Mouse (Mus musculus) ZHBTc4 (cell line): ENCODE data around the gene Rplp2.

ENCODE experiments used
- DNase-seq: peaks from one replicate; pipeline ENCODE4 v3.0.0-alpha.2; 2011; ENCODE audit warnings: low read depth, low spot score

Rplp2 gene

GRCm38 (mm10) chr7:141447110-141447991, at the start of gene Rplp2:
TSS of gene Rplp2 (plus strand) at chr7:141447370.
- peak; percentile 97 for DNase-seq

GRCm38 (mm10) chr7:141403305-141403704, 43.9 kb upstream of the Rplp2 start:
- DNase-seq: peak; percentile 65

- no peak for DNase-seq
These were observed 41.7 kb upstream of the Rplp2 start for GRCm38 (mm10) chr7:141405466-141405865.

- peak; percentile 55 for DNase-seq
These were observed 39.5 kb upstream of the Rplp2 start for GRCm38 (mm10) chr7:141407670-141408069.

GRCm38 (mm10) chr7:141408833-141409232, 38.3 kb upstream of the Rplp2 start:
- peak; percentile 92 for DNase-seq

- no peak for DNase-seq
These were observed 36.5 kb upstream of the Rplp2 start for GRCm38 (mm10) chr7:141410631-141411030.

- no peak for DNase-seq
These were observed 35.5 kb upstream of the Rplp2 start for GRCm38 (mm10) chr7:141411667-141412066.

GRCm38 (mm10) chr7:141413331-141413730, 33.8 kb upstream of the Rplp2 start:
- DNase-seq: peak; percentile 47

- DNase-seq: peak; percentile 99
These were observed 33.2 kb upstream of the Rplp2 start, which contains the start of gene Gatd1 for GRCm38 (mm10) chr7:141413809-141414584. TSS of gene Gatd1 (minus strand) at chr7:141414136.

GRCm38 (mm10) chr7:141416144-141416841, 30.9 kb upstream of the Rplp2 start:
- DNase-seq: peak; percentile 42

- DNase-seq: no peak
These were observed 29.2 kb upstream of the Rplp2 start for GRCm38 (mm10) chr7:141417731-141418681.

- no peak for DNase-seq
These were observed 28.2 kb upstream of the Rplp2 start for GRCm38 (mm10) chr7:141418970-141419369.

- no peak for DNase-seq
These were observed 27.0 kb upstream of the Rplp2 start for GRCm38 (mm10) chr7:141420030-141420702.

GRCm38 (mm10) chr7:141423811-141424210, 23.4 kb upstream of the Rplp2 start:
- DNase-seq: no peak

- no peak for DNase-seq
These were observed 20.0 kb upstream of the Rplp2 start for GRCm38 (mm10) chr7:141426948-141427730.

- no peak for DNase-seq
These were observed 18.5 kb upstream of the Rplp2 start for GRCm38 (mm10) chr7:141428701-141429100.

- peak; percentile 93 for DNase-seq
These were observed 17.9 kb upstream of the Rplp2 start, which contains the start of gene Cend1 for GRCm38 (mm10) chr7:141429310-141429709. TSS of gene Cend1 (minus strand) at chr7:141429491.

- no peak for DNase-seq
These were observed 17.2 kb upstream of the Rplp2 start for GRCm38 (mm10) chr7:141429840-141430584.
